Mouse (Mus musculus): ENCODE data around the gene Kcnip1.

- TF ChIP-seq CTCF (IDR thresholded peaks at IDR 0.05; ENCODE audit: low read depth, low read length) (no peak), POLR2A (IDR thresholded peaks at IDR 0.05; ENCODE audit: extremely low read depth, insufficient read depth, low read length) (no peak)
Measured at GRCm38 (mm10) chr11:33957595-33957994, 35.4 kb downstream of the Kcnip1 start.
